Mouse (Mus musculus) cerebellum, adult 11-12 months (tissue): ENCODE results near the gene Atxn1.

Experiments used
- DNase-seq: peaks from one replicate; pipeline ENCODE4 v3.0.0; 2022

The Atxn1 gene

GRCm38 (mm10) chr13:45964853-45965593 lies at the start of gene Atxn1:
Atxn1 (minus strand) TSS chr13:45965008.
- DNase-seq: peak; percentile 87

- no peak for DNase-seq
These were observed 46.4 kb upstream of the Atxn1 start for GRCm38 (mm10) chr13:46011232-46011631.

- DNase-seq: no peak
These were observed 45.3 kb upstream of the Atxn1 start for GRCm38 (mm10) chr13:46010075-46010474.

GRCm38 (mm10) chr13:46008831-46009666 lies 44.2 kb upstream of the Atxn1 start:
- peak; percentile 16 for DNase-seq

GRCm38 (mm10) chr13:46006211-46007102 lies 41.6 kb upstream of the Atxn1 start:
- peak; percentile 47 for DNase-seq

GRCm38 (mm10) chr13:46005656-46006055 lies 40.8 kb upstream of the Atxn1 start:
- DNase-seq: no peak

- no peak for DNase-seq
These were observed 36.5 kb upstream of the Atxn1 start for GRCm38 (mm10) chr13:46001356-46001755.

GRCm38 (mm10) chr13:45992953-45993352 lies 28.1 kb upstream of the Atxn1 start:
- no peak for DNase-seq

GRCm38 (mm10) chr13:45990486-45990885 lies 25.7 kb upstream of the Atxn1 start:
- no peak for DNase-seq

GRCm38 (mm10) chr13:45979246-45979645 lies 14.4 kb upstream of the Atxn1 start:
- no peak for DNase-seq

GRCm38 (mm10) chr13:45976894-45977293 lies 12.1 kb upstream of the Atxn1 start:
- DNase-seq: no peak

- no peak for DNase-seq
These were observed 9.8 kb upstream of the Atxn1 start for GRCm38 (mm10) chr13:45974651-45975050.

GRCm38 (mm10) chr13:45973972-45974490 lies 9.2 kb upstream of the Atxn1 start:
- DNase-seq: no peak

- DNase-seq: no peak
These were observed 6.2 kb upstream of the Atxn1 start for GRCm38 (mm10) chr13:45970920-45971536.

- DNase-seq: no peak
These were observed 3.4 kb upstream of the Atxn1 start for GRCm38 (mm10) chr13:45968206-45968605.

GRCm38 (mm10) chr13:45967371-45967770 lies 2.6 kb upstream of the Atxn1 start:
- DNase-seq: no peak

- peak; percentile 30 for DNase-seq
These were observed 1.8 kb upstream of the Atxn1 start for GRCm38 (mm10) chr13:45966586-45966985.

- peak; percentile 60 for DNase-seq
These were observed 1.0 kb upstream of the Atxn1 start for GRCm38 (mm10) chr13:45965594-45966432.

GRCm38 (mm10) chr13:45964331-45964852 lies 416 bp downstream of the Atxn1 start:
- DNase-seq: peak; percentile 76

- peak; percentile 86 for DNase-seq
These were observed 1.1 kb downstream of the Atxn1 start for GRCm38 (mm10) chr13:45963497-45964330.
